ENCODE assay signal across 27 mouse cellular contexts in the genomic region with DNA sequence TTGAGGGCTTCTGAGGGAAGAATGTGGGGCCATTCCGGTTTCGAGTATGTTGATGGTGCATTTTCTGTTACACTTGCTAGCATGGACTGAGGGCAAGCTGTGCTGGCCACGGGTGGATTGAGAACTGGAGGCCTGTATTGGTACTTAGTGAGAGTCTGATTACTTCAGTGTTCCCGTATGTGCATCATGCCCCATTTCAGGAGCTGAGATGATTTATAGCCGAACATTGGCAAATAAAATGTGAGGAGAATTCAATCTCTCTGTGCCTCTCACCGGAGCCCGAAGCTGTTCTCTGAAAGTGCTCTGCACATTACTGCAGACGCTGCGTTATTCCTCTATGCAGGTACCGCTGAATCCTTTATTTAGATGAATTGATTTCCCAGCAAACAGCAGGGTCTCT.
A peak's percentile ranks its signal among the peaks of the same experiment; 100 is the strongest.
DNase-seq lines count a peak whose midpoint lies in the region; ATAC-seq lines count a peak whose summit lies in the region.
"Had no signal": no experiment of that assay in that cellular context is flagged by ENCODE, and none has a peak within 500 bp of the region (broad histone marks: within the 10 kb centered on the region; RNA-seq: fewer than 3 reads in every experiment).

No protein-coding gene starts in this region.

- no peak for ATAC-seq in heart, embryonic 13.5 days (ENCODE audit: extremely low read depth, insufficient number of reproducible peaks, low FRiP score, low TSS enrichment)
- ATAC-seq in hindbrain, embryonic 16.5 days = 0 out of 2 replicates have a peak, but pooled peaks have one; percentile 51
- no peak; the same call in 1 of the 2 replicates for ATAC-seq in hindbrain, embryonic 14.5 days (ENCODE audit: low FRiP score)
- peak; percentile 53 for ATAC-seq in neural tube, embryonic 15.5 days (ENCODE audit: low FRiP score)
- no peak for ATAC-seq in erythroid progenitor cell, adult 5-6 weeks (replicated peaks; ENCODE audit: low FRiP score, poor library complexity, severe bottlenecking)
- ATAC-seq: forebrain, embryonic 13.5 days; intestine, embryonic 16.5 days; midbrain, embryonic 16.5 days had no signal

- H3K36me3 ChIP-seq in heart, embryonic 13.5 days = no peaks in the 10 kb centered on the region
- H3K36me3 ChIP-seq in hindbrain, embryonic 16.5 days (ENCODE audit: control insufficient read depth, insufficient read depth, low read length) = no peaks in the 10 kb centered on the region
- no peaks in the 10 kb centered on the region for H3K36me3 ChIP-seq in hindbrain, embryonic 14.5 days (replicated peaks; ENCODE audit: control insufficient read depth, insufficient read depth)
- no peaks in the 10 kb centered on the region for H3K36me3 ChIP-seq in neural tube, embryonic 15.5 days
- H3K36me3 ChIP-seq: embryonic facial prominence, embryonic 12.5 days; hindbrain, embryonic 12.5 days; limb, embryonic 15.5 days; lung, embryonic 15.5 days had no signal

- DNase-seq in gastrocnemius, adult 18-20 months (ENCODE audit: low spot score) = peak; percentile 67
- DNase-seq in gastrocnemius, postnatal 4 days (ENCODE audit: low spot score in 2 of 2) = no peak
- DNase-seq in heart, adult 9 months (ENCODE audit: low spot score in 2 of 2) = no peak
- no peak for DNase-seq in hindbrain, embryonic 14.5 days (ENCODE audit: low spot score)
- DNase-seq: adrenal gland, postnatal 14 days; cerebellum, adult 2 months; cerebellum, postnatal 25 days; heart, adult 18-20 months; kidney, adult 9 months; kidney, postnatal 14 days; left cerebral cortex, postnatal 4 days; lung, postnatal 36 days; retina, postnatal 1 day; right cerebral cortex, postnatal 25 days had no signal

- no peaks in the 10 kb centered on the region for H3K27me3 ChIP-seq in heart, embryonic 13.5 days (replicated peaks)
- no peaks in the 10 kb centered on the region for H3K27me3 ChIP-seq in hindbrain, embryonic 16.5 days (replicated peaks; ENCODE audit: control insufficient read depth, insufficient read depth, low read length)
- H3K27me3 ChIP-seq in hindbrain, embryonic 14.5 days (ENCODE audit: control insufficient read depth, insufficient read depth, low read length) = no peaks in the 10 kb centered on the region
- H3K27me3 ChIP-seq in neural tube, embryonic 15.5 days (replicated peaks) = no peaks in the 10 kb centered on the region
- H3K27me3 ChIP-seq: embryonic facial prominence, embryonic 12.5 days; forebrain, embryonic 13.5 days; hindbrain, embryonic 12.5 days; limb, embryonic 15.5 days; lung, embryonic 15.5 days; megakaryocyte, embryonic 14.5 days had no signal

- no peaks in the 10 kb centered on the region for H3K9me3 ChIP-seq in heart, embryonic 13.5 days
- no peaks in the 10 kb centered on the region for H3K9me3 ChIP-seq in hindbrain, embryonic 16.5 days (ENCODE audit: control insufficient read depth, low read length)
- H3K9me3 ChIP-seq in hindbrain, embryonic 14.5 days (ENCODE audit: control insufficient read depth, low read length) = no peaks in the 10 kb centered on the region
- H3K9me3 ChIP-seq in neural tube, embryonic 15.5 days (replicated peaks) = no peaks in the 10 kb centered on the region
- H3K9me3 ChIP-seq: embryonic facial prominence, embryonic 12.5 days; forebrain, embryonic 13.5 days; hindbrain, embryonic 12.5 days; limb, embryonic 15.5 days; lung, embryonic 15.5 days; megakaryocyte, embryonic 14.5 days had no signal

- H3K4me1 ChIP-seq in heart, embryonic 13.5 days = peaks cover 14% of the 10 kb centered on the region
- H3K4me1 ChIP-seq in hindbrain, embryonic 16.5 days (ENCODE audit: control insufficient read depth, insufficient read depth, low read depth, low read length) = no peaks in the 10 kb centered on the region
- H3K4me1 ChIP-seq in hindbrain, embryonic 14.5 days (replicated peaks; ENCODE audit: control insufficient read depth, insufficient read depth, low read length) = 0 out of 2 replicates have a peak, but pooled peaks cover 3% of the 10 kb centered on the region
- H3K4me1 ChIP-seq in neural tube, embryonic 15.5 days = peaks cover 11% of the 10 kb centered on the region; the same call in 1 of the 2 replicates
- H3K4me1 ChIP-seq: embryonic facial prominence, embryonic 12.5 days; lung, embryonic 15.5 days; megakaryocyte, embryonic 14.5 days had no signal

- 83% methylated on average over 10 of the region's 10 CpGs for WGBS in heart, embryonic 13.5 days
- 77% methylated on average over 10 of the region's 10 CpGs for WGBS in hindbrain, embryonic 16.5 days
- WGBS in hindbrain, embryonic 14.5 days = 75% methylated on average over 10 of the region's 10 CpGs
- WGBS in neural tube, embryonic 15.5 days = 59% methylated on average over 10 of the region's 10 CpGs

- H3K27ac ChIP-seq in heart, embryonic 13.5 days (replicated peaks) = peak overlapping the region; percentile 57; the same call in 1 of the 2 replicates
- H3K27ac ChIP-seq in hindbrain, embryonic 16.5 days (ENCODE audit: low read depth, low read length) = no peak overlapping the region
- no peak overlapping the region for H3K27ac ChIP-seq in hindbrain, embryonic 14.5 days
- H3K27ac ChIP-seq in neural tube, embryonic 15.5 days (replicated peaks) = peak overlapping the region; percentile 59
- H3K27ac ChIP-seq: embryonic facial prominence, embryonic 12.5 days; forebrain, embryonic 13.5 days; hindbrain, embryonic 12.5 days; limb, embryonic 15.5 days; liver, embryonic 14.5 days; lung, embryonic 15.5 days had no signal

- no peak overlapping the region for H3K4me3 ChIP-seq in heart, embryonic 13.5 days
- H3K4me3 ChIP-seq in hindbrain, embryonic 16.5 days (ENCODE audit: low read length) = no peak overlapping the region
- no peak overlapping the region for H3K4me3 ChIP-seq in hindbrain, embryonic 14.5 days (replicated peaks; ENCODE audit: low read length)
- H3K4me3 ChIP-seq in neural tube, embryonic 15.5 days (replicated peaks) = no peak overlapping the region
- H3K4me3 ChIP-seq: embryonic facial prominence, embryonic 12.5 days; forebrain, embryonic 13.5 days; hindbrain, embryonic 12.5 days; limb, embryonic 15.5 days; lung, embryonic 15.5 days; megakaryocyte, embryonic 14.5 days had no signal

- no peak overlapping the region for H3K4me2 ChIP-seq in heart, embryonic 13.5 days
- H3K4me2 ChIP-seq in hindbrain, embryonic 16.5 days (ENCODE audit: low read length) = no peak overlapping the region
- no peak overlapping the region for H3K4me2 ChIP-seq in hindbrain, embryonic 14.5 days (replicated peaks)
- 0 out of 2 replicates have a peak overlapping the region, but pooled peaks have one; percentile 9 for H3K4me2 ChIP-seq in neural tube, embryonic 15.5 days
- H3K4me2 ChIP-seq: embryonic facial prominence, embryonic 12.5 days; forebrain, embryonic 13.5 days; hindbrain, embryonic 12.5 days; limb, embryonic 15.5 days; lung, embryonic 15.5 days had no signal

- peak overlapping the region; percentile 57 for H3K9ac ChIP-seq in heart, embryonic 13.5 days
- H3K9ac ChIP-seq in hindbrain, embryonic 16.5 days (ENCODE audit: low read depth, low read length) = no peak overlapping the region
- no peak overlapping the region for H3K9ac ChIP-seq in hindbrain, embryonic 14.5 days
- no peak overlapping the region for H3K9ac ChIP-seq in neural tube, embryonic 15.5 days (replicated peaks)
- H3K9ac ChIP-seq: embryonic facial prominence, embryonic 12.5 days; forebrain, embryonic 13.5 days; hindbrain, embryonic 12.5 days; limb, embryonic 15.5 days; liver, embryonic 14.5 days; lung, embryonic 15.5 days had no signal

Comparison
In these comparisons a context has a peak if more than half of its experiments do, and no peak if none do; other contexts are left out.
1. ATAC-seq: peak in hindbrain, embryonic 16.5 days (single experiment) and neural tube, embryonic 15.5 days (single experiment); none in heart, embryonic 13.5 days (single experiment), hindbrain, embryonic 14.5 days (single experiment) and erythroid progenitor cell, adult 5-6 weeks (single experiment).
2. H3K27ac ChIP-seq: peak in heart, embryonic 13.5 days (single experiment) and neural tube, embryonic 15.5 days (single experiment); none in hindbrain, embryonic 16.5 days (single experiment) and hindbrain, embryonic 14.5 days (single experiment).